Mouse (Mus musculus): Measurements from ENCODE around the gene Sdad1.
"Not testable (repeated sequence)": the region's sequence is repeated elsewhere in the genome, so short reads cannot be mapped to it uniquely, and the experiment has no call there.

The Sdad1 gene

DNA sequence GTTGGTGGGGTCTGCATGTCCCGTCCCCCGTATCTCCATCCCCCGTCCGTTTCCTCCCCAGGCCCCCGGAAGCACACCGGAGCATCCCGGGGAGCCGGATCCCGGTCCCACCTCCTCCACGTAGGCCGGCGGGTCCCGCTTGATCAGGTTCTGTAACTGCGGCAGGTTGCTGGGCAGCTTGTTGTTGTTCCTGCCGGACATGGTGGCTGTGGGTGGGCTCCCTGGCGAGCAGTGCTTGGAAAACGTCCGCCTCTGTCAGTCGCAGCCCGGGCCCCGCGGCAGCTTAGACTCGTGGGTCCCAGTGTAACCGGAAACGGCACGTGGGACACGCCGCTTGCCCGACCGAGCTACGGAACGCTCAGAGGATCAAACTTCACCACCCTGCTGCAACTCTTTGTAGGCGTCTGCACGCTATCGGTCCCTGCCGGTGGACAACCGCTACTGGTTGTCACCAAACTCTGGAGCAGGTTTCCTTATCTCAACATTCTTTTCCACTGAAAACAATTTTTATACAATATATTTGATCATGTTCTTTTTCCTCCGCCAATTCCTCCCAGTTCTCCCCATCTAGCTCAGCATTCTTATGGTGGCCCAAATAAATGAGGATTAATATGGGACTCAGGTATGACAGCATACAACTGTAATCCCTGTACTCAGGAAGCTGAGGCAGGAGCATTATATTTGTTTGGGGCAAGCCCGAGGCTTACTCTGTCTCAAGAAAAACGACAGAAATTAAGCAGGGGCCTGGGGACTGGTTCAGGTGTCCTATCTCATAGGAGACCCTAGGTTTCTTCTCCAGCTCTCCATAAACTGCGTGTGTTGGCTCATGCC lies at the start of gene Sdad1:
TSS of gene Sdad1 (minus strand) at position 799 of the 831 bp plus-strand sequence.
- no peak for DNase-seq (ENCODE audit: extremely low read depth, low read depth, low spot score)

DNA sequence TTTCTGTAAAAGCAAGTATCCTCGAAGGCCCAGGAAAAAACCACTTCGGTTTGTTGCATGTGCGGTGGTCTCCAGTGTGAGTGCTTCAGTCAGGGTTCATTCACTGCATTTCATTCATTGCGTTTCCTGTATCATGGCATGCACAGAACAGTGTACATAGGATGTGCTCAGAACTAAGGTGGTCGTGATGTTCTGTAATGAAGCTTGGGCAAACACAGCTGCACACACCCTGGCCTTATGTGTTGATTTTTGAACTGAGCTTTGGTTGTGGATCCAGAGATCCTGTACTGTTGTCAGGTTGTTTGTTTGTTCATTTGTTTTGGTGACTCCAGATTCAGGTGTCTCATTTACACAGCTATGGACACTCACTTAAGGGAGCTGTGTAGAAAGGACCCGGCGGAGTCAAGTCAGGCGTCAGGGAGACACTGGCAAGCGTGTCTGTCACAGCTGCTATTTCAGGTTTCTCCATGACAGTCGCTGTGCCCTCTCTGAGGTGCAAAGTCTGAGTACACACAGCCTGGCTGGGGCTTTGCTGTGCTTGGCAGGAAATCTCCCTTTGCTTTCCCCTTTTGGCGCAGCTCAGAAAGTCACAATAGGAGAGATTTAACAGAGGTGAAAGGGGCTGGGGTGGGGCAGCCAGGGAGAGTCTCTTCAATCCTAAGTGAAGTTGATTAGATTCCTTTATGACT lies 48.6 kb upstream of the Sdad1 start:
- no peak for DNase-seq (ENCODE audit: extremely low read depth, low read depth, low spot score)

DNA sequence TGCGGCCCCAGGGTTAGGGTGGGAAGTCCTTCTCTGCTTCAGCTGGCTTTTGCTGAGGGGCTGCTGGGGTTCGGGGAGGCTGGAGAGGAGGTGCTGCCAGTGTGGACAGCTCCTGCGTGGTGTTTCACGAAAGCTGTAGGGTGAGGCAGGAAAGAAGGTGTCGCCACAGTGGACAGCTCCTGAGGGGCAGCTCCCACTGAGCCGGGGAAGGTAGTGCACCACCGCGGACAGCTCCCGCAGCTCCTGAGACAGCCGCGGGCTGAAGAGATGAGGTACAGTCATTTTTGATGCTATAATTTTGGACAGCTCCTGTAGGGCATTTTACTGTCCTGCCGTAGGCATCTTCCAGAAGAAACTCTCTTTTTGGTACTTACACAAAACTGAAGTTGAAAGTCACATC lies 47.8 kb upstream of the Sdad1 start:
- no peak for DNase-seq (ENCODE audit: extremely low read depth, low read depth, low spot score)

DNA sequence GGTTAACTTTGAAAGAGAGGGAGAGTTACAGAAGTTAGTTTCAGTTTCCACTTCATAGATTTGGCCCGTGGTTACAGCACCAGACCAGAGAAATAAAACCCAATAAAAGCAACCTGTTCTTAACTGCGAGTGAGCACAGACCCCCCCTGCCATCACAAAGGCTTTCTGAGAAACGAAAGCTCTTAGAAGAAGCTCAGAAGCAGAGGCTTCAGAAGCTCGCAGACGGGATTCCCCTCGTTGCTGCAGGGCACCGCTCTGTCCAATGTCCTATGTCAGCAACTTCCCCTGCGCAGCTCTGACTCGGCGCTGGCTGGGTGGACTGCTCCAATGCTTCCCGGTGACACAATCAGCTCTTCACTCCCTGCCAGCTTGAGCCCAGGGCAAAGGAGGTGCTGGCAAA lies 43.2 kb upstream of the Sdad1 start:
- no peak for DNase-seq (ENCODE audit: extremely low read depth, low read depth, low spot score)

DNA sequence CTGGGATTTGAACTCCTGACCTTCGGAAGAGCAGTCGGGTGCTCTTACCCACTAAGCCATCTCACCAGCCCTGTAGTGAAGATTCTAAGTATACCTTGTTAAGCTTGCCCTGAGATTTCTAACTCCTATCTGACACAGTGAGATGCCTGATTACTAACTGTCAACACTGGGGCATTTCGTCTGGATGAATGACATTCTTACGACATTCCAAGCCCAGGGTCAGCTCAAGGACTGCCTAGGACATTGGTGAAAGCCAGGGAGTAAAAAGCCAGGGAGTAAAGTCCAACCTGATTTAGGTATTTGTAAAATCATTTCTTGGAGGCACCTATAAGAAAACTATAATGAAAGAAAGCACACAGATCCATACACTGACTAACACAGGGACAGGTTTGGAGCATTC lies 42.4 kb upstream of the Sdad1 start:
- DNase-seq (ENCODE audit: extremely low read depth, low read depth, low spot score) = not testable (repeated sequence)

DNA sequence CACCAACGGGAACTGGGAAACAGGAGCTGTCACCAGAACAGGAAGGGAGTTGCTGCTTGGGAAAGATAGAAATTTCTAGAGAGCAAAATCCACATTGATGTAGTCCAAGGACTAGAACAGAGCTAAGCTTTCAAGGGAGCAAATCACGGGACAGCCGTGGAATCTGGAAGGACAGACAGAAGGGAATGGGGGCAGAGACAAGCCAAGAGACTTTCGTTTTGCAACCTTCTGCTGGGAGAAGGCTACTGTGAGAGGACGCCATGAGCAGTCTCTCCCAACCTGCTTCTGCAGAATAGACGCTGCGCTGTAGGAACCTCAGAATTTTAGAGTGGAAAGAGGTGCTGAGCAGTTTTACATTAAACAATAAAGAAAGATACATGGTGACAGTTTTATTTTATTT lies 39.5 kb upstream of the Sdad1 start:
- no peak for DNase-seq (ENCODE audit: extremely low read depth, low read depth, low spot score)

DNA sequence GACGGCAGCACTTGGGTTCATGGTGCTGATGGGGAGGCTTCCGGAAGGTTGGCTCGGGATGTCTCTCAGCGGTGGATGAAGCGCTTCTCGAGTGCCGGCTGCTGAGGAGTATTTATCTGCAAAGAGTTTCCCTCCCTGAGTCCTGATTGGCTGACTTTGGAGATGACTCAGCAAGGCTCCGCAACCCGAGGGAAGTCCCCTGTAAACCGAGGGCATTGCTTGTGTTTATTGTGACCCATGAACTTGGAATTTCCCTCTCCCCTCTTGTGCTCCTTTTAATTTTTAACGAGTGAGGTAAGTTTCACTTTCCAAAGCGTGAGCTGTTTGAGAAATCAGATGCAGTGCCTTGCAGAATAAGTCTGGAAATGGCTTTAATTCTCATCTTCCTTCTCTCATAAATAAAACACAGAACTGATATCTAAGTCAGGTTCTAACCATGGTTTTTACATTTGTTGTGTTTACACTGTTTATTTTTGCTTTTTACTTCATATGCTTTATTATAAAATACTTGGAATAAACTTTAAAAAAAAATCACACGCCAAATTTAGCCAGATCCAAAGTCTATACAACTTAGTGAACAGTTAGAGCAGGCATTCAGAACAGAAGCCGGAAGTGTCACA lies 38.6 kb upstream of the Sdad1 start, which contains the start of gene Cxcl10:
TSS of gene Cxcl10 (minus strand) at position 96 of the 620 bp plus-strand sequence.
- no peak for DNase-seq (ENCODE audit: extremely low read depth, low read depth, low spot score)

DNA sequence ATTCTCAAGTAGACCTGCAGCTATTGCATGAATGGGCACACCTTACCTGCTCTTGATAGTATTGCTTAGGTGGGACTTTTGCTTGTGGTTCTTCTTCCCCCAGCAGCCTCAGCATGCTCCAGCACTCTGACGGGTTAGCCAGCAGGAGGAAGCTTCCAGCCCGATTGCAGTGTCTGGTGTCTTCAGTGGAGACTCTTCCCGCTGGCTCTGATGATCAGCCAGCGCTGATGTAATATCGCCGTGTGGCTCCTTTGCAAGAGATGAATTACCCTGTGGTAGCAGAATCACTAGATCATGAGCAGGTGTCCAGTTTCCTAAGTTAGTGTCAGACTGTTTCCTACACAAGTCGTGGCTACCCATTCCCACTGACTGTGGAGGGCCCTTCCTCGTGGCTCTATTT lies 34.7 kb upstream of the Sdad1 start:
- no peak for DNase-seq (ENCODE audit: extremely low read depth, low read depth, low spot score)

DNA sequence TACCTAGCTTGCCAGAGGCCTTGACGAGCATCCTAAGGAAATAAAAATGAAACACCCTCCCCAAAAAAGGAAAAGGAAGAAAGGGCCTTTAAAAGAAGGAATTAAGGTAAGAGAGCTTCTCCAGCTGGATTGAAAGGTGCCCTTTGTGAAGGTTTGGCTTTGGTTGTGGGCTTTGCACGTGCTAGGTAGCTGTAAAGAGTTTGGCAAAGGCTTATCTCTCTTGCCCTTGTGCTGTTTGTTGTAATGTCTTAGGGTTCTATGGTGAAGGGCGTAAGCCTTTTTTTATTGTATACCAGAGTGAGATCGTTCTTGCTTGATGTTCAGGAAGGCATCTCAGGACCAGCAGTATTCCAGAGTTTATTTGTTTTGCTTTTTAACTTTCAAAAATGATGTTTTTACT lies 30.3 kb upstream of the Sdad1 start:
- DNase-seq (ENCODE audit: extremely low read depth, low read depth, low spot score) = no peak

DNA sequence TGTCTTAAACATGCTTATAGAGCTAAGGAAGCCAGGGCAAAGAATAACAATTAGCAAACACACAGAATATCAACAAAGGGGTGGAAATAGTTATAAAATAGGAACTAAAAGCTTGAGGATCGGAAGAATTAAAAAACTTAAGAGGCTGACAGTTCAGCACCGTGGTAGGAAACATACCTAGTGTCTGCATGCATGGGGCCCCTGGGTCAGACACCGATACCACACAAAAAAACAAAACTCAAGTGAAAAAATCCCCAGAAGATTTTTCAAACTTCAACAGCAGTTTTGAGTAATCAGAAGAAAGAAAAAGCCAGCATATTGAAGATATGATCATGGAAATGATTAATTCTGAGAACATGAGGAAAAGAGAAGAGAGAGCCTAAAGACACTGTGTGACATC lies 26.5 kb upstream of the Sdad1 start:
- DNase-seq (ENCODE audit: extremely low read depth, low read depth, low spot score) = no peak

DNA sequence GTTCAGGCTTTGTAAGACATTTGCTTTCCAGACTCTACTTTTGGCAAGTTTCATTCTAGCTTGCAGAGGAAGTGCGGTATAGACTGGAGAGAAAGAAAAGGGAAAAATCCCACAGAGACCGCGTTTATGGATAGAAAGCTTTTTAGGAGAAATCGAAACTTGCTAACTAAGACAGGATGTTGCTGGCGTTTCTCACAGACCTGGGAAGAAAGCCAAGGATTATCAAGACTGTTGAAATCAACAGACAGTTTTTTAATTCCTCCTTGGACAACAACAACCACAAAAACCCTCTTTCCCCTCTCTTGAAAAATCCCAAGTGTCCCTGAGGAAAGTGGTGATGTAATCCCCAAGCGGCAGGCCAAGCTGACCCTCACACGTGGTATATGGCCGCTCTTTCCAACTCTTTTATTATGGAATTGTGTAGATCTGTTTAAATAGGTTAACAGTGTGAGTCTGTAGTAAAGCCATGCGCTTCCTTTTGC lies 22.1 kb upstream of the Sdad1 start:
- DNase-seq (ENCODE audit: extremely low read depth, low read depth, low spot score) = no peak

DNA sequence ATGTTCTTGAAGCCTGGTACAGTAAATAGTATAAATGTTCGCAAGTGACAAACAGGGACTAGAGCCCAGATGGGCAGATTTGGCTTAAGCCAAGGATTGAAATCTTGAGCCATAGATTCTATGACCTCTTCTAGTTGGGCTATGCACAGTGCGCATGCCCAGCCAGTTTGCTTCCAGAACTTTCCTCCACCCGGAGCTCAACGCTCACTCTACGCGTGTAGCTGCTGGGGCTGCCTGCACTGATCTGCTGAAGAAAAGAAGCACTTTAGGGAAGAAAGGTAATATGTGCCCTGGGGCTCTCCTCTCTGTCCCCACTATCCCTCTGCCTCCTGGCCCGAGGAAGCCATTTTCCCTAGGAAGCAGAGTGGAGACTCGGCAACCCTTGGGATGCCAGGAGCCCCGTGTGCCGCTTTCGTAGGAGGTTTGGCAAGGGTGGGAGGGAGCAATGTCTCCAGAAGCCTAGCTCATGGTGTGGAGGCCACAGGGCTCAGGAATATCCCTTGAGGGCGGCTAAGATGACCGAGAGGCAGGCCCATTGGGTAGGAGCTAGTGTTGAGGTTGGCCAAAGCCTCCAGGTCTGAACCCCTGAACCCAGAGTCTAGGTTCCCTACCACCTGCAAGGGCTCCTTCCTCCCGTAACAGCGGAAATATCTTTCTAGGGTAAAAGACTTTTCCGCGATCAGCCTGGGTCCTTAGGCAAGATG lies 21.5 kb upstream of the Sdad1 start, which contains the start of gene Art3:
TSS of gene Art3 (plus strand) at position 193 of the 704 bp plus-strand sequence.
- DNase-seq (ENCODE audit: extremely low read depth, low read depth, low spot score) = no peak

DNA sequence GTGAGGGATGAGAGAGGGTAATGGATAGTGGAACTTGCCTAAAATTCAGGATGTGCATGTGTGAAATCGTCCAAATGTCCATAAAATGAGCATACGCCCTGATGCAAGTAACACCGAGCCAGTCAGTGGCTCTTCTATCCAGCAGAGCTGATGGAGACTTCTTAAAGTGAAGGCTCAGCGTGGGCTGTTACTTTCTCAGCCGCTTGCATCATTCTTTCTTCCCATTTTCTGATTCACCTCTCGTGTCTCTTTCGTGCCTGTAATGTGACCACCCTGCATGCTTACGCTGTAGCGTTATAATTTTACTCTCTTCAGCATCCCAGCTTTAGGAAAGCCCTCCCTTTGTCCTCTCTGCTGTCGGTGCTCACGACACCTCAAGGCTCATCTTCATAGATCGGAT lies 20.8 kb upstream of the Sdad1 start:
- DNase-seq (ENCODE audit: extremely low read depth, low read depth, low spot score) = no peak

DNA sequence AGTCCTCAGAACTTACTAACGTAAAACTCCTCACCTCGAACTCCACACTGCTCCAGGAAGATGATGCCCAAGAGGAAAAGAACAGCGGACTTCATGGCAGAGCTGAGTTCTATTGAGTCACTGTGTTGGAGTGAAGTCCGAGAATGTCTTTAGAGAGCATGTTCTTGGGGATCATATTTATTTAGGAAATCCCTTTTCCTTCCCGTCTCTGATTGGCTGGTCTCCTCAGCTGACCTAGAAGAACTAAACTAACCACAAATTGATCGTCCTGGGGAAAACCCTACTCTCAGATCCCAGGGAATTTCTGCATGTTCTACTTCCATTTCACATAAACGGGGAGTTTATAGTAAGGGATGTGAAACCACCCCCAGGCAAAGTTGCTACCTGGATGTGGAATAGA lies 17.6 kb upstream of the Sdad1 start, which contains the start of gene Cxcl9:
TSS of gene Cxcl9 (minus strand) at position 151 of the 400 bp plus-strand sequence.
- no peak for DNase-seq (ENCODE audit: extremely low read depth, low read depth, low spot score)

DNA sequence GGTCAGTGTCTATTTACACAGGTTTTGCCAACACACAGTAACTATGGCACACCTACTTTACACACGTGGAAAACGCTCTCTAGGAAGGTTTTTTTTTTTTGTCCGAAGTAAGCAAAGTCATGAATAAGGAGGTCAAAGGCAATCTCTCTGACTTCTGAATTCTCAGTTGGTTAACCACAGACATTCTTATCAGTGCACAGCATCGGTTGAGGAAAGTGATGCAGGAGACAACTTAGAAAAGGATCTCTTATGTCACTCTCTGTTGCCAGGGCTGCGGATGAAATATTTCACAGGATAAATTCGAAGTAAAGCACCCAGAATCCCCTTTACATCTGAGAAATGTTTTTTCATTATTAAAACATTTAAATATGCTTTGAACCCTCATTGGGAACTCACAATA lies 17.1 kb upstream of the Sdad1 start:
- no peak for DNase-seq (ENCODE audit: extremely low read depth, low read depth, low spot score)

DNA sequence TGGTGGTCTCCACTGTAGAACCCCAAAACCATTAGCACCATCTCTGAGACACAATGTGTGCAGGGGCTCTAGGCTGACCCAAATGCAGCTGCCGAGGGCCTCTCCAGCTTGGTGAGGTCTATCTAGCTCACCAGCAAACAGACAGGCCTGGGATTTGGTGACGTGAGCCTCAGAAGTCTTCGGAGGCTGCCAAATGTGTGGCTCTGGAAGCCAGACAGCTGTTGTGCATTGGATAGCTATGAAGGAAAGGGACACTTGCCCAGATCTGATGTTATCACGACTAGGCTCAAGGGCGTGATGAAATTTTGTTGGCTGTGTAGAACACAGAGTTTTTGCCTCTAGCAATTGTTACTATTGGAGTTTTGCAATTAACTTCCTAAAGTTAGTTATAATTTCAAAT lies 13.0 kb upstream of the Sdad1 start:
- peak; percentile 96 for DNase-seq (ENCODE audit: extremely low read depth, low read depth, low spot score)

DNA sequence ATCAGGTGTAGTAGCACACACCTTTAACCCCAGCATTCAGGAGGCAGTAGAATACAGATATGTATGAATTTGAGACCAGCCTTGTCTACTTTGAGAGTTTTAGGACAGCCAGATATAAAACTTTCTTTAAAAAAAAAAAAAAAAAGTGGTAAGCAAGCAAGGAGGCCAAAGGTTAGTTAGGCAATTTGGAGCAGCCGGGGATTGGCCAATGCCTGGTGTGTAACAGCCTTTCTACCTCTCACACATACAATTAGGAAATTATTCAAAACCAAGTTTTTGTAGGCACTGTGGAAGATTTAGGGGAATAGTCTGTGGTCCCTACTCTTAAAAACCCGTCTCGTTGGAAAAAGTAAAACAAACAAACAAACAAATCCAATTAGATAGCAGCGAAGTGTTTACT lies 12.3 kb upstream of the Sdad1 start:
- DNase-seq (ENCODE audit: extremely low read depth, low read depth, low spot score) = no peak

DNA sequence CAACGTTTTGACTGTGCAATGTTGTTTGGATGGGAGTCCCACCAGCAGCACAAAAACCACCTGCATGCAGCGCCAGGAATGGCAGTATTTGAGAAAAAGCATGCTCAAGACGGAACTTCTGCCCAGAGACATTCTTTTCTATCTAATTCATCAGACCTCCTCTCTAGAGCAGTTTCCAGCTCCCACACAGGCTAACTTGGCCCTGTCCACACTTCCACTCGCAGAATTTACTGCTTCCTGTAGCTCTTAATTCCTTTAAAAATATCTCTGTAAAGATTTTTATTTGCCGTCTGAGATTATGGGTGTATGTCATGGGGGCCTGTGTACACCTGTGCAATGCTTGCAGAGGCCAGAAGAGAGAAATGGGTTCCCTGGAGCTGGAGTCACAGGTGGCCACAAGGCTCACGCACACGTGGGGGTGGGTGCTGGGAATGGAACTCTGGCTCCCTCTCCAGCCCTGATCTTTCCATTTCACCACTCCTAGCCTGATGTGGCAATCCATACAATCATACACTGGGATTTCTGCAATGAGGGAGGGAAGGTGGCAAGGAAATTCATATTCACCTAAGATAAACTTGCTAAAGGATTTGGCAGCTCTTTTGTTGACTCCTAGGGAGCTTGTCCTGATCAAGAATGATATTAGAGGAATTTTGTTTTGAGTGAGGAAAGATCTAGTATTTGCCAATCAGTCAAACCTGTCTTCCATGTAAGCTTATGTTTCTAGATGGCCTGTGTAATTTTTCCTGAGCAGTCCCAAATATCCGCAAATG lies 11.5 kb upstream of the Sdad1 start:
- peak; percentile 98 for DNase-seq (ENCODE audit: extremely low read depth, low read depth, low spot score)

DNA sequence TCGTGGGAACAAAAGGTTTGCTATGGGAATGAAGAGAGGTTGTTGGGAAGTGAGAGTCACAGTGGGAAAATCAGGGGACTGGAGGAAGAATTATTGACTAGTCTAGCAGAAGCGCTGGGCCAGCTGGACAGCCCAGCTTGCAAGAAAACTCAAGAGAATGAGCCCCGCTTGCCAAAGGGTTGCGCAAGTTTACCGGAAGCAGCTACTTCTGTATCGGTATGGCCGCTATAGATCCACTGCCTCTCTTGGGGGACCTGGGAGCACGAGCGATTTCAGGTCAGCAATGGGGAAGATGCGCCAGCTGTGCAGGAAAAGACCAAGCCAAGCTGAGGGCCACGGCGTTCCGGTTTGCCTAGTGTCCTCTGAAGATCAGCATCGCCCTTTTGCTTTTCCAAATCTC lies 8.3 kb upstream of the Sdad1 start:
- no peak for DNase-seq (ENCODE audit: extremely low read depth, low read depth, low spot score)

DNA sequence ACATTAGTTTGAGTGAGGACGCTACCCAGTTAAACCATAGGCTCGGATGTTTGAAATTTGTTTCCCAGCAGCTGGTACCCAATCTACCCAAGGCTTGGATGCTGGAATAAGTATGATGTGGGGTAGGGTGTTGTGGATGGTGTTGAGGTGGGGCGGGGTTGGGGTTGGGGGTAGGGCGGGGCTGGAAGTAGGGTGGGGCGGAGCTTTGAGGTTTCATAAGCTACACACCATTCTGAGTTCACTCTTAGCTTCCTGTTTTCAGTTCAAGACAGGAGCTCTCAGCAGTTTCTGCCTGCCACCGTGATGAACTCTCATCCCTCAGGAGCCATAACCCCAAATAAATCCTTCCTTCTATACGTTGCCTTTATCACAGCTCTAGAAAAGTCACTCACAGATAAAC lies 7.8 kb upstream of the Sdad1 start:
- DNase-seq (ENCODE audit: extremely low read depth, low read depth, low spot score) = no peak
